ENCODE assay signal across 13 mouse cellular contexts in genomic region chr16:85507264-85507663, GRCm38 (mm10). TPM values are rescaled to one million over a fixed set of nuclear protein-coding genes. Genes with fewer than 3 reads are reported as not detected.
"Had no signal": no experiment of that assay in that cellular context is flagged by ENCODE, and none has a peak within 500 bp of the region (broad histone marks: within the 10 kb centered on the region; RNA-seq: fewer than 3 reads in every experiment).

No protein-coding gene starts in this region.

- DNase-seq: retina, postnatal 1 day; right cerebral cortex, adult 18-20 months; right cerebral cortex, postnatal 14 days; right cerebral cortex, postnatal 25 days; right cerebral cortex, postnatal 4 days; spleen, adult 18-20 months; thymus, adult 18-20 months; thymus, adult 2 months; thymus, postnatal 14 days; thymus, postnatal 25 days; thymus, postnatal 36 days; thymus, postnatal 4 days had no signal

RNA-seq across cellular contexts. Expression of gene Cyyr1, which starts 45.9 kb away (rescaled TPM):
- total RNA-seq: neutrophil, adult 5-6 weeks had no signal
